Mouse (Mus musculus): ENCODE data around the gene Gcnt2. TPM values are rescaled to one million over a fixed set of nuclear protein-coding genes. Genes with fewer than 3 reads are reported as not detected.

The Gcnt2 gene
- polyA plus RNA-seq, 1 experiment from 2014 or later = 2.5 TPM

- H3K9ac ChIP-seq (replicated peaks) = no peak overlapping the region
- H3K4me1 ChIP-seq (ENCODE audit: insufficient read depth) = peaks cover 19% of the 10 kb centered on the region
- H3K9me3 ChIP-seq (ENCODE audit: low read length) = no peaks in the 10 kb centered on the region
- DNase-seq (no peak), ATAC-seq (no peak)
- TF ChIP-seq EP300 (IDR thresholded peaks at IDR 0.05; ENCODE audit: low read depth) (no peak), CTCF (IDR thresholded peaks at IDR 0.05; ENCODE audit: low read depth) (no peak)
- H3K4me3 ChIP-seq (ENCODE audit: low read depth, low read length) = no peak overlapping the region
- no peak overlapping the region for H3K4me2 ChIP-seq (ENCODE audit: low read depth, low read length)
- no peaks in the 10 kb centered on the region for H3K27me3 ChIP-seq (ENCODE audit: insufficient read depth, low read length)
- H3K27ac ChIP-seq (ENCODE audit: low read depth) = no peak overlapping the region
- H3K36me3 ChIP-seq (replicated peaks; ENCODE audit: insufficient read depth, low read length) = no peaks in the 10 kb centered on the region
- 83% methylated on average over 10 of the region's 10 CpGs for WGBS (ENCODE audit: insufficient replicate concordance)
Observed at GRCm38 (mm10) chr13:40951386-40951976, 91.9 kb downstream of the Gcnt2 start.

- no peak overlapping the region for H3K4me2 ChIP-seq (ENCODE audit: low read depth, low read length)
- H3K36me3 ChIP-seq (replicated peaks; ENCODE audit: insufficient read depth, low read length) = no peaks in the 10 kb centered on the region; the same call in 1 of the 2 replicates
- peak; percentile 48 for DNase-seq
- WGBS (ENCODE audit: insufficient replicate concordance) = 58% methylated on average over 6 of the region's 6 CpGs
- no peaks in the 10 kb centered on the region for H3K9me3 ChIP-seq (ENCODE audit: low read length)
- H3K4me3 ChIP-seq (ENCODE audit: low read depth, low read length) = no peak overlapping the region
- peak; percentile 27; the same call in 1 of the 2 replicates for ATAC-seq
- no peaks in the 10 kb centered on the region for H3K27me3 ChIP-seq (ENCODE audit: insufficient read depth, low read length)
- peaks cover 10% of the 10 kb centered on the region for H3K4me1 ChIP-seq (ENCODE audit: insufficient read depth)
- TF ChIP-seq EP300 (IDR thresholded peaks at IDR 0.05; ENCODE audit: low read depth) = 0 out of 2 replicates have a peak, but pooled peaks have one; percentile 18
- no peak for TF ChIP-seq CTCF (IDR thresholded peaks at IDR 0.05; ENCODE audit: low read depth)
- no peak overlapping the region for H3K27ac ChIP-seq (ENCODE audit: low read depth)
- H3K9ac ChIP-seq (replicated peaks) = no peak overlapping the region
Observed at GRCm38 (mm10) chr13:40953231-40953630, 93.7 kb downstream of the Gcnt2 start.

GRCm38 (mm10) chr13:40955773-40956172 is 96.2 kb downstream of the Gcnt2 start:
- 54% methylated on average over 7 of the region's 7 CpGs for WGBS (ENCODE audit: insufficient replicate concordance)
- DNase-seq (no peak), ATAC-seq (peak; percentile 72)
- Histone ChIP-seq H3K4me3 (ENCODE audit: low read depth, low read length) (no peak overlapping the region), H3K4me1 (ENCODE audit: insufficient read depth) (peaks cover 10% of the 10 kb centered on the region), H3K4me2 (ENCODE audit: low read depth, low read length) (no peak overlapping the region), H3K9ac (replicated peaks) (no peak overlapping the region), H3K9me3 (ENCODE audit: low read length) (no peaks in the 10 kb centered on the region), H3K27ac (ENCODE audit: low read depth) (peak overlapping the region; percentile 55; the same call in 1 of the 2 replicates), H3K27me3 (ENCODE audit: insufficient read depth, low read length) (no peaks in the 10 kb centered on the region), H3K36me3 (replicated peaks; ENCODE audit: insufficient read depth, low read length) (peaks cover 3% of the 10 kb centered on the region; the same call in 1 of the 2 replicates)
- no peak for TF ChIP-seq EP300 (IDR thresholded peaks at IDR 0.05; ENCODE audit: low read depth)
- no peak for TF ChIP-seq CTCF (IDR thresholded peaks at IDR 0.05; ENCODE audit: low read depth)

DNA sequence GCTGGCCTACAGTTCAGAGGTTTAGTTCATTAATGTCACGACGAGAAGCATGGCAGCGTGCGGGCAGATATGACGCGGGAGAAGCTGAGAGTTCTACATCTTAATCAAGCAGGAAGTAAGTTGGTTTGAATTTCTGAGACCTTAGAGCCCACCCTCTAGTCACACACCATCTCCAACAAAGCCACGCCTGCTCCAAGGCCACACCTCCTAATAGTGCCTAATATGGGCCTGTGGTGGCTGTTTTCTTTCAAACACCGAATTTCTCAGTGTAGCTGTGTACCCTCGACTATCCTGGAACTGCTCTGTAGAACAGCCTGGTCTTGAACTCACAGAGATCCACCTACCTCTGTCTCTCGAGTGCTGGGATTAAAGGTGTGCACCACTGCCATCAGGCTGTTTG is 108.1 kb downstream of the Gcnt2 start:
- DNase-seq (no peak), ATAC-seq (no peak)
- Histone ChIP-seq H3K9ac (replicated peaks) (no peak overlapping the region), H3K4me1 (ENCODE audit: insufficient read depth) (peaks cover 14% of the 10 kb centered on the region), H3K9me3 (ENCODE audit: low read length) (no peaks in the 10 kb centered on the region), H3K4me3 (ENCODE audit: low read depth, low read length) (no peak overlapping the region), H3K27ac (ENCODE audit: low read depth) (no peak overlapping the region; the same call in 1 of the 2 replicates), H3K27me3 (ENCODE audit: insufficient read depth, low read length) (no peaks in the 10 kb centered on the region), H3K36me3 (replicated peaks; ENCODE audit: insufficient read depth, low read length) (no peaks in the 10 kb centered on the region), H3K4me2 (ENCODE audit: low read depth, low read length) (no peak overlapping the region)
- TF ChIP-seq CTCF (IDR thresholded peaks at IDR 0.05; ENCODE audit: low read depth) (no peak), EP300 (IDR thresholded peaks at IDR 0.05; ENCODE audit: low read depth) (no peak)
- WGBS (ENCODE audit: insufficient replicate concordance) = 84% methylated on average over 10 of the region's 10 CpGs

DNA sequence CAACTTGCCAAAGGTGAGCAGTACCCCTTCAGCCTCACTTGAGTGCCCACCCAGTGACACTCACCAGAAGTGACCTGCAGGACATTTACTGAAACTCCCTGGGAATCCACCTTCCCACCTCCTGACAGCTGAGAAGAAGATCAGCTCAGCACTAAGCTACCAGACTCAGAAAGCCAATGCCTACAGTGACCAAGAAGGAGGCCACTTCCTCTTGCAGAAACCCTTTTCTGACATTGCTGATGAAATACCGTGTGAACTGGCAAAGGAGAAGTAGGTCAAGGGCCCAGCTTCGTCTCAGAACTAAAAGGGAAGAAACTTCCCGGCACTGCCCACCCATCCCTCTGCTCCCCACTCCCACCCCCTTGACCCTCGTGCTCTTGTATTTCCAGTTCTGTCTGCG is 109.0 kb downstream of the Gcnt2 start:
- H3K4me2 ChIP-seq (ENCODE audit: low read depth, low read length) = 0 out of 2 replicates have a peak overlapping the region, but pooled peaks have one; percentile 22
- ATAC-seq = peak; percentile 24; the same call in 1 of the 2 replicates
- peak overlapping the region; percentile 67 for H3K27ac ChIP-seq (ENCODE audit: low read depth)
- TF ChIP-seq CTCF (IDR thresholded peaks at IDR 0.05; ENCODE audit: low read depth) (no peak), EP300 (IDR thresholded peaks at IDR 0.05; ENCODE audit: low read depth) (peak; percentile 30; the same call in 1 of the 2 replicates)
- no peaks in the 10 kb centered on the region for H3K36me3 ChIP-seq (replicated peaks; ENCODE audit: insufficient read depth, low read length)
- peaks cover 14% of the 10 kb centered on the region for H3K4me1 ChIP-seq (ENCODE audit: insufficient read depth)
- H3K27me3 ChIP-seq (ENCODE audit: insufficient read depth, low read length) = no peaks in the 10 kb centered on the region
- peak; percentile 33 for DNase-seq
- no peak overlapping the region for H3K9ac ChIP-seq (replicated peaks)
- WGBS (ENCODE audit: insufficient replicate concordance) = 23% methylated on average over 5 of the region's 5 CpGs
- no peaks in the 10 kb centered on the region for H3K9me3 ChIP-seq (ENCODE audit: low read length)
- H3K4me3 ChIP-seq (ENCODE audit: low read depth, low read length) = no peak overlapping the region

DNA sequence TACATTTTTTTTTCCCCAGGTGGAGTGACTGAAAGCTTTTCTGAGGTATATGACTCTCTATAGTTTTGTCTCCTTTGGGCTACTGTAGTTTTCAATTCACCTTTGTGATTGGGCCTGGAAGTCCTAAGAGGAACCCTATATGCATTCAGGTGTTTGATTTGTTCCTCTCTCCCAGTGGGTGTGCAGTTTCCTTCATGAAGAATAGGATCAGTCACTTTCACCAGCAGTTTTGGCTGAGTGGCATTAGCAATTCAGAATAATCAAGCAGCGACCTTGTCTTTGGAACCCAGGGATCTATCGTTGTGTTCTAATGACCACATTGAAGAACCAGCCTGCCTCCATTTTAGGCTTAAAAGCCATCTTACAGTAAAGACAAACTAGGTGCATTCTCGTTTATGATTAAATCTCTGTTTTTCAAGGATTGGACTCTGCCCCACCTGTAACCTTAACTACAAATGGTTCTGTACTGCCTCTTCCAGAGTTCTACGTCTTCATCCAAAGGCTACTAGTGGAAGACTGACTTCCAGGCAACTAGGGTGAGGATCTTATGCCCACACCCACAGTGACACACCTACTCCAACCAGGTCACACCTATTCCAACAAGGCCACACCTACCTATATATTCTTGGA is 110.3 kb downstream of the Gcnt2 start:
- no peak overlapping the region for H3K27ac ChIP-seq (ENCODE audit: low read depth)
- no peak for TF ChIP-seq EP300 (IDR thresholded peaks at IDR 0.05; ENCODE audit: low read depth)
- TF ChIP-seq CTCF (IDR thresholded peaks at IDR 0.05; ENCODE audit: low read depth) = no peak
- ATAC-seq = no peak

More for the DNA sequence above, 110.3 kb downstream of the Gcnt2 start:
- 74% methylated on average over 4 of the region's 4 CpGs for WGBS (ENCODE audit: insufficient replicate concordance)
- Histone ChIP-seq H3K4me3 (ENCODE audit: low read depth, low read length) (no peak overlapping the region), H3K36me3 (replicated peaks; ENCODE audit: insufficient read depth, low read length) (no peaks in the 10 kb centered on the region), H3K27me3 (ENCODE audit: insufficient read depth, low read length) (no peaks in the 10 kb centered on the region), H3K9ac (replicated peaks) (no peak overlapping the region), H3K9me3 (ENCODE audit: low read length) (no peaks in the 10 kb centered on the region), H3K4me2 (ENCODE audit: low read depth, low read length) (no peak overlapping the region), H3K4me1 (ENCODE audit: insufficient read depth) (peaks cover 14% of the 10 kb centered on the region)
- DNase-seq = no peak

All from liver, postnatal 0 days (tissue).